Mouse (Mus musculus) cortical plate, adult 2 months (tissue): ENCODE measurements around the gene Rfc4. TPM values are rescaled to one million over a fixed set of nuclear protein-coding genes. Genes with fewer than 3 reads are reported as not detected.

ENCODE experiments used
- H3K27ac ChIP-seq: fragments of 200-500 bp; 2 replicates; pipeline ENCODE4 v1.5.1; 2012; ENCODE audit warnings: low read length, control low read depth, inconsistent platforms; ENCODE audit not compliant: insufficient read depth
- H3K4me1 ChIP-seq: fragments of 200-500 bp; 2 replicates; pipeline ENCODE4 v1.6.1; 2011; ENCODE audit warnings: low read length; ENCODE audit not compliant: control insufficient read depth, insufficient read depth
- H3K4me3 ChIP-seq: fragments of 200-500 bp; 2 replicates; pipeline ENCODE4 v1.5.1; 2011; ENCODE audit warnings: mild to moderate bottlenecking, low read length, control low read depth; ENCODE audit not compliant: insufficient read depth
- CTCF ChIP-seq: fragments of 200-500 bp; IDR thresholded peaks from 2 replicates; pipeline ENCODE4 v1.5.1; 2011; ENCODE audit warnings: mild to moderate bottlenecking, control low read depth, low read length; ENCODE audit not compliant: insufficient read depth; ENCODE audit errors: extremely low read depth
- POLR2A ChIP-seq: fragments of 200-500 bp; IDR thresholded peaks from 2 replicates; pipeline ENCODE4 v1.6.1; 2011; ENCODE audit warnings: mild to moderate bottlenecking, low read length, control low read depth; ENCODE audit not compliant: insufficient read depth; ENCODE audit errors: extremely low read depth
- polyA plus RNA-seq: library from polyadenylated mRNA; depleted of rRNA; stranded (reverse); fragments of >200 nt; gene quantifications from 2 replicates; pipeline ENCODE4 v1.2.3, GENCODE M21; 2012

Rfc4 gene
- polyA plus RNA-seq, 1 experiment = 1.3 TPM

DNA sequence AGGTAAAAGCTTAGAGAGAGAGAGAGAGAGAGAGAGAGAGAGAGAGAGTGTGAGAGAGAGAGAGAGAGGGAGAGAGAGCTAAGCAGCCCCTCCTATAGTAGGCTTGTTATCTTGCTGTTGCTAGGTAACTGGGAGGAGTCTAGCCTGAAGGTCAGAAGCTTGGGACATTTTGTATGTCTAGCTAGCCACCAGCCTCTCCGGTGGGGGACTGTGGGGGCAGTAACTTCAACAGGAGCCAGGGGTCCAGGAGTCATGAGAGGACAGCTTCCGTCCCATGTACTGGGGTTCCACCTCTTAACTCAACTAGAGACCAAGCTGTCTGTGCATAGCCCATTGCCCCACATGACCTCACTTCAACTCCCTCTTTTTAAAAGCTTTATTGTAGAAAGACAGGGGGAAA, 31.4 kb upstream of the Rfc4 start:
- no peak overlapping the region for H3K4me3 ChIP-seq
- H3K27ac ChIP-seq = no peak overlapping the region
- TF ChIP-seq CTCF = no peak
- no peak for TF ChIP-seq POLR2A
- H3K4me1 ChIP-seq = no peaks in the 10 kb centered on the region

- Histone ChIP-seq H3K27ac (no peak overlapping the region), H3K4me1 (no peaks in the 10 kb centered on the region), H3K4me3 (no peak overlapping the region)
- TF ChIP-seq POLR2A = no peak
- no peak for TF ChIP-seq CTCF
These were observed 30.8 kb upstream of the Rfc4 start for GRCm38 (mm10) chr16:23158292-23158691.

DNA sequence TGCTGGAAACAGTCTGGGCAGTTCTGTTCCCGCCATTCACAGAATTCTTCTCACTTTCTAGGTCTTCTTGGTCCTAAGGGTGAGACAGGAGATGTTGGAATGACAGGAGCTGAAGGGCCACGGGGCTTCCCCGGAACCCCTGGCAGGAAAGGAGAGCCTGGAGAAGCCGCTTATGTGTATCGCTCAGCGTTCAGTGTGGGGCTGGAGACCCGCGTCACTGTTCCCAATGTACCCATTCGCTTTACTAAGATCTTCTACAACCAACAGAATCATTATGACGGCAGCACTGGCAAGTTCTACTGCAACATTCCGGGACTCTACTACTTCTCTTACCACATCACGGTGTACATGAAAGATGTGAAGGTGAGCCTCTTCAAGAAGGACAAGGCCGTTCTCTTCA, 29.5 kb upstream of the Rfc4 start:
- Histone ChIP-seq H3K4me3 (no peak overlapping the region), H3K4me1 (no peaks in the 10 kb centered on the region), H3K27ac (no peak overlapping the region)
- no peak for TF ChIP-seq POLR2A
- no peak for TF ChIP-seq CTCF

DNA sequence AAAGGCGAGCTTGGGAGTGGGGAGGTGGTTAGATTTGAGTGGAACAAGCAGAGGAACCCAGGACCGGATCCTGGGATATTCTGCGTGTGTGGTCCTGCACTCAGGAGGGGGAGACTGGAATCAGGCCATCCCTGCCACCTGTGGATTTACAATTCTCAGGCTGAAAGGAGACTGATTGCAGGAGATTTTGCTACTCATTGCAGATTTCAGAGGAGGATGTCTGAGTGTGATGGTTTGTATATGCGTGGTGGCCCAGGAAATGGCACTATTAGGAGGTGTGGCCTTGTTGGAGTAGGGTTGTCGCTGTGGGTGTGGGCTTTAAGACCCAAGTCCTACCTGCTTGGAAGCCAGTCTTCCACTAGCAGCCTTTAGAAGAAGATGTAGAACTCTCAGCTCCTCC, 26.7 kb upstream of the Rfc4 start:
- Histone ChIP-seq H3K4me1 (no peaks in the 10 kb centered on the region), H3K4me3 (no peak overlapping the region), H3K27ac (no peak overlapping the region)
- no peak for TF ChIP-seq POLR2A
- no peak for TF ChIP-seq CTCF

GRCm38 (mm10) chr16:23151423-23151822, 23.9 kb upstream of the Rfc4 start:
- Histone ChIP-seq H3K27ac (no peak overlapping the region), H3K4me1 (no peaks in the 10 kb centered on the region), H3K4me3 (no peak overlapping the region)
- TF ChIP-seq POLR2A (no peak), CTCF (peak; percentile 71)

DNA sequence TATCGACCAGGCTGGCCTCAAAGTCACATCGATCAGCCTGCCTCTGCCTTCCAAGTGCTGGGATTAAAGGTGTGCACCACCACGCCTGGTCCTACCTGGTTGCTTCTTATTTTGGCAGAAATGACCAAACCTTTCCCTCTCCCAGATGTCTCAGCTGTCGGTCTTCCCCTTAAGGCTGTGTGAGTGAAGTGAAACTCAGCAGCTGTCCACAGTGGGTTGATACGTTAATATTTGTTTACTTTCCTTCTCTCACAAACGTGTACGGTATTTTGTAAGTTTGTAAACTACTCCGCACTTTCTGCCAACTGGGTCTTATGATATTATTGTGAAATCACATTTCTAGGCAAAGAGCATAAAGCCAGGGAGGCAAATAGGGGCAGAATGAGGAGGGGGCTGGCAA, 21.9 kb upstream of the Rfc4 start:
- H3K4me1 ChIP-seq = no peaks in the 10 kb centered on the region
- TF ChIP-seq CTCF (no peak), POLR2A (no peak)
- no peak overlapping the region for H3K4me3 ChIP-seq
- no peak overlapping the region for H3K27ac ChIP-seq

GRCm38 (mm10) chr16:23148936-23149335, 21.4 kb upstream of the Rfc4 start:
- Histone ChIP-seq H3K4me1 (no peaks in the 10 kb centered on the region), H3K27ac (no peak overlapping the region), H3K4me3 (no peak overlapping the region)
- TF ChIP-seq POLR2A = no peak
- TF ChIP-seq CTCF = no peak

DNA sequence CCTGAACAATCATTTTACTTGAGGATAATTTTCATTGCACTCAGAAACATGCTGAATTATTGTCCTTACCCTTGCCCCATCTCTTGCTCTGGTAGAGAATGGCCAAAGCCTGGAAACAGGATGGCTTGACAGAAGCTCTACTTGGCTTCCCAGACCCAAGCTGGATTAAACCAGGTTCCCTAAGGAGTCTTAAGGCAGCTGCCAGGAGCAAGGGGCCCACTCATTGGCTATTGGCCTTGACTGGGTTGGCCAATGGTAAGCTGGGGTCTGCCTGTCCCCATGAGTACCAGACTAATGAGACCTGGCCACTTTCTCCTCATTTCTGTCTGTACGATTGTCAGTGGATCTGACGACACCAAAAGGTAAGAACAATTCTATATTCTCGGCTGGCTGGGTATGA, 18.7 kb upstream of the Rfc4 start, which contains the start of gene Adipoq:
Adipoq (plus strand) TSS at position 257 of the 400 bp plus-strand sequence.
- no peak for TF ChIP-seq POLR2A
- no peak for TF ChIP-seq CTCF
- Histone ChIP-seq H3K4me3 (no peak within 1 kb of the TSS), H3K4me1 (no peaks in the 10 kb centered on the region), H3K27ac (no peak within 1 kb of the TSS)

- no peaks in the 10 kb centered on the region for H3K4me1 ChIP-seq
- no peak overlapping the region for H3K4me3 ChIP-seq
- TF ChIP-seq POLR2A = no peak
- no peak for TF ChIP-seq CTCF
- H3K27ac ChIP-seq = no peak overlapping the region
These were observed 17.7 kb upstream of the Rfc4 start for GRCm38 (mm10) chr16:23145211-23145610.

DNA sequence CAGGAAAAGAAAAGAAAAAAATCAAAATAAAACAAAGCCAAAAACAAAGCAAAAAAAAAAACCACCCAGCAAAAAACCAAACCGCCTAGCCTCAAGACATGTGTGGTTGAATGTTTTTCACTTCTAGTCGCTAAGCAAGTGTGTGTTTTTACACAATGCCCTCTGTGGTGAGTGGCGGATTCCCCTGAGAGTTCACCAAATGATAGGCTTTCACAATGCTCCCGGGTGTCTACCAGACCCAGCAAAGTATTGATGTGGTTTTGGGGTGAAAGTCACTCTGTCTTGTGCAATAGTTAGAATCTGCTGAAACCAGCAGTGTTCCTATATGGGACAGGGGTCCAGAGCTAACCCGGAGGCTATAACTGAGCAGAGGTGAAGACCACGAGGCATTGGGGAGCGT, 16.8 kb upstream of the Rfc4 start:
- TF ChIP-seq CTCF (no peak), POLR2A (no peak)
- Histone ChIP-seq H3K4me1 (no peaks in the 10 kb centered on the region), H3K27ac (no peak overlapping the region), H3K4me3 (no peak overlapping the region)
